Mouse (Mus musculus) neural tube, embryonic 12.5 days (tissue): ENCODE results near the gene Akap2. TPM values are rescaled to one million over a fixed set of nuclear protein-coding genes. Genes with fewer than 3 reads are reported as not detected.

Experiments used
- ATAC-seq: fragments of 200-750 bp; cut with Nextera tagmentation; 2 replicates; pipeline ENCODE4 v1.8.0; 2017; ENCODE audit warnings: low read depth, mild to moderate bottlenecking, moderate TSS enrichment, moderate library complexity; ENCODE audit not compliant: low FRiP score
- H3K27ac ChIP-seq: fragments of 300-500 bp; sonication (generic); 2 replicates; pipeline ENCODE4 v1.5.1; 2016
- H3K27me3 ChIP-seq: fragments of 300-500 bp; sonication (generic); replicated peaks from 2 replicates; pipeline ENCODE4 v1.6.1; 2016; ENCODE audit warnings: mild to moderate bottlenecking
- H3K36me3 ChIP-seq: fragments of 300-500 bp; sonication (generic); 2 replicates; pipeline ENCODE4 v1.6.1; 2016; ENCODE audit warnings: mild to moderate bottlenecking
- H3K4me1 ChIP-seq: fragments of 300-500 bp; sonication (generic); 2 replicates; pipeline ENCODE4 v1.6.1; 2016
- H3K4me2 ChIP-seq: fragments of 300-500 bp; sonication (generic); replicated peaks from 2 replicates; pipeline ENCODE4 v1.6.1; 2016; ENCODE audit warnings: mild to moderate bottlenecking
- H3K4me3 ChIP-seq: fragments of 300-500 bp; sonication (generic); 2 replicates; pipeline ENCODE4 v1.5.1; 2016
- H3K9ac ChIP-seq: fragments of 300-500 bp; sonication (generic); 2 replicates; pipeline ENCODE4 v1.6.1; 2016; ENCODE audit warnings: mild to moderate bottlenecking
- H3K9me3 ChIP-seq: fragments of 300-500 bp; sonication (generic); 2 replicates; pipeline ENCODE4 v1.6.1; 2016; ENCODE audit warnings: mild to moderate bottlenecking
- WGBS: fragments of 180-500 bp; shearing (Covaris S2); methylation state at CpG from one replicate; pipeline ENCODE4 v1.1.7; 2016; 5-methylcytosine and 5-hydroxymethylcytosine counted together
- polyA plus RNA-seq: library from polyadenylated mRNA; unstranded; fragments of >200 nt; fragmentation: Nextera tagmentation; extraction: Ambion mirVana; gene quantifications from 2 replicates; pipeline ENCODE4 v1.2.1, GENCODE M21; 2016

The Akap2 gene
- polyA plus RNA-seq, 1 experiment from 2014 or later: 28.9 TPM

DNA sequence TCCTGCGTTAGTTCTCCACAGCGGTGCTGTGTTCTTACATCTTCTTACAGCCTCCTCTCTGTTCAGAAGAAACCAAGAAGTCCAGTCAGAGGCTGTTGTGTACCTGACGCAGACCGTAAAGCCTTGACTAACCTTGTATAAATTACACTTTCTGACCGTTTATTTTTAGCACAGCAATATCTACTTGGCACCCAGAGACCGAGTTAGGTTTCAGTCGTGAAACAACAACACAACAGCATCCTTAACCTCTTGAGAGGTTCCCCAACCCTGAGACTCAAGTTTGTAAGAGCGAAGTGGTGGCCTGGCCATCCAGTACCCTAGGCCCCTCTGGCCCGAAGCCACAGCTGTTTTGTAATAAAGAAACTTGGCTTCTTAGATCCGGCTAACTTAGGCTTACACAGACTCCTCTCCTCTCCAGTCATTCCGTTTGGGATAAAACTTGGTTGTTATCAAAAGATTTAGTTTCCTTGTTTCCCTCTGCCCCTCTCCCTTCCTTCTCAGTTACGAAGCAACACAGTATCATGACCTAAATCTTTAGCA, 32.7 kb upstream of the Akap2 start:
- H3K27ac ChIP-seq: no peak overlapping the region
- H3K9me3 ChIP-seq: no peaks in the 10 kb centered on the region
- no peak overlapping the region for H3K4me3 ChIP-seq
- H3K4me1 ChIP-seq: peaks cover 5% of the 10 kb centered on the region; the same call in 1 of the 2 replicates
- no peak overlapping the region for H3K9ac ChIP-seq
- no peak overlapping the region for H3K4me2 ChIP-seq
- no peaks in the 10 kb centered on the region for H3K36me3 ChIP-seq
- H3K27me3 ChIP-seq: no peaks in the 10 kb centered on the region
- WGBS: 85% methylated on average over 12 of the region's 12 CpGs
- no peak for ATAC-seq

- Histone ChIP-seq H3K9ac (no peak overlapping the region), H3K4me2 (no peak overlapping the region), H3K27me3 (no peaks in the 10 kb centered on the region), H3K36me3 (no peaks in the 10 kb centered on the region), H3K9me3 (no peaks in the 10 kb centered on the region), H3K4me3 (no peak overlapping the region), H3K27ac (no peak overlapping the region), H3K4me1 (no peaks in the 10 kb centered on the region)
- no peak for ATAC-seq
- WGBS: 70% methylated on average over 3 of the region's 3 CpGs
Observed at GRCm38 (mm10) chr4:57686736-57687135, 30.7 kb upstream of the Akap2 start.

- H3K4me1 ChIP-seq: no peaks in the 10 kb centered on the region
- no peak overlapping the region for H3K4me2 ChIP-seq
- no peaks in the 10 kb centered on the region for H3K36me3 ChIP-seq
- no peak overlapping the region for H3K4me3 ChIP-seq
- no peaks in the 10 kb centered on the region for H3K9me3 ChIP-seq
- H3K27ac ChIP-seq: no peak overlapping the region
- H3K9ac ChIP-seq: no peak overlapping the region
- 89% methylated on average over 3 of the region's 3 CpGs for WGBS
- ATAC-seq: no peak
- no peaks in the 10 kb centered on the region for H3K27me3 ChIP-seq
Observed at GRCm38 (mm10) chr4:57687583-57687982, 29.9 kb upstream of the Akap2 start.

- ATAC-seq: no peak
- no peaks in the 10 kb centered on the region for H3K9me3 ChIP-seq
- no peak overlapping the region for H3K27ac ChIP-seq
- WGBS: 84% methylated on average over 9 of the region's 9 CpGs
- no peak overlapping the region for H3K4me2 ChIP-seq
- no peak overlapping the region for H3K4me3 ChIP-seq
- H3K27me3 ChIP-seq: no peaks in the 10 kb centered on the region
- H3K36me3 ChIP-seq: no peaks in the 10 kb centered on the region
- H3K9ac ChIP-seq: no peak overlapping the region
- H3K4me1 ChIP-seq: no peaks in the 10 kb centered on the region
Observed at GRCm38 (mm10) chr4:57688131-57688530, 29.3 kb upstream of the Akap2 start.

- no peak overlapping the region for H3K27ac ChIP-seq
- H3K36me3 ChIP-seq: no peaks in the 10 kb centered on the region
- ATAC-seq: no peak
- H3K4me3 ChIP-seq: no peak overlapping the region
- no peak overlapping the region for H3K9ac ChIP-seq
- no peak overlapping the region for H3K4me2 ChIP-seq
- no peaks in the 10 kb centered on the region for H3K9me3 ChIP-seq
- 78% methylated on average over 6 of the region's 6 CpGs for WGBS
- H3K4me1 ChIP-seq: no peaks in the 10 kb centered on the region
- H3K27me3 ChIP-seq: no peaks in the 10 kb centered on the region
Observed at GRCm38 (mm10) chr4:57690001-57690400, 27.5 kb upstream of the Akap2 start.

GRCm38 (mm10) chr4:57690805-57691204, 26.7 kb upstream of the Akap2 start:
- H3K4me1 ChIP-seq: no peaks in the 10 kb centered on the region
- WGBS: 13% methylated on average over 1 of the region's 1 CpGs
- H3K27ac ChIP-seq: no peak overlapping the region
- no peak for ATAC-seq
- H3K9ac ChIP-seq: no peak overlapping the region
- no peaks in the 10 kb centered on the region for H3K9me3 ChIP-seq
- H3K4me2 ChIP-seq: no peak overlapping the region
- H3K4me3 ChIP-seq: no peak overlapping the region
- no peaks in the 10 kb centered on the region for H3K36me3 ChIP-seq
- H3K27me3 ChIP-seq: no peaks in the 10 kb centered on the region

- Histone ChIP-seq H3K4me1 (no peaks in the 10 kb centered on the region), H3K36me3 (no peaks in the 10 kb centered on the region), H3K9ac (no peak overlapping the region), H3K27me3 (no peaks in the 10 kb centered on the region), H3K4me2 (no peak overlapping the region), H3K4me3 (no peak overlapping the region), H3K9me3 (no peaks in the 10 kb centered on the region), H3K27ac (no peak overlapping the region)
- 88% methylated on average over 5 of the region's 5 CpGs for WGBS
- ATAC-seq: no peak
Observed at GRCm38 (mm10) chr4:57694356-57695136, 22.9 kb upstream of the Akap2 start.

- Histone ChIP-seq H3K4me3 (no peak overlapping the region), H3K27ac (no peak overlapping the region), H3K9me3 (no peaks in the 10 kb centered on the region), H3K4me1 (no peaks in the 10 kb centered on the region), H3K9ac (no peak overlapping the region), H3K4me2 (no peak overlapping the region), H3K36me3 (no peaks in the 10 kb centered on the region), H3K27me3 (no peaks in the 10 kb centered on the region)
- no peak for ATAC-seq
- WGBS: 95% methylated on average over 11 of the region's 11 CpGs
Observed at GRCm38 (mm10) chr4:57696955-57697354, 20.5 kb upstream of the Akap2 start.

GRCm38 (mm10) chr4:57697918-57698611, 19.4 kb upstream of the Akap2 start:
- no peak overlapping the region for H3K27ac ChIP-seq
- ATAC-seq: no peak
- H3K36me3 ChIP-seq: no peaks in the 10 kb centered on the region
- H3K4me2 ChIP-seq: no peak overlapping the region
- WGBS: 80% methylated on average over 12 of the region's 12 CpGs
- no peak overlapping the region for H3K4me3 ChIP-seq
- no peak overlapping the region for H3K9ac ChIP-seq
- no peaks in the 10 kb centered on the region for H3K9me3 ChIP-seq
- no peaks in the 10 kb centered on the region for H3K27me3 ChIP-seq
- no peaks in the 10 kb centered on the region for H3K4me1 ChIP-seq

- Histone ChIP-seq H3K4me3 (no peak overlapping the region), H3K9ac (no peak overlapping the region), H3K27me3 (no peaks in the 10 kb centered on the region), H3K36me3 (no peaks in the 10 kb centered on the region), H3K4me1 (peaks cover 11% of the 10 kb centered on the region), H3K4me2 (no peak overlapping the region), H3K27ac (no peak overlapping the region), H3K9me3 (no peaks in the 10 kb centered on the region)
- ATAC-seq: no peak
- 92% methylated on average over 5 of the region's 5 CpGs for WGBS
Observed at GRCm38 (mm10) chr4:57701576-57701975, 15.9 kb upstream of the Akap2 start.

GRCm38 (mm10) chr4:57703574-57704470, 13.6 kb upstream of the Akap2 start:
- Histone ChIP-seq H3K4me3 (no peak overlapping the region), H3K27ac (no peak overlapping the region), H3K9me3 (no peaks in the 10 kb centered on the region), H3K36me3 (no peaks in the 10 kb centered on the region), H3K4me1 (peaks cover 11% of the 10 kb centered on the region), H3K4me2 (no peak overlapping the region; the same call in 1 of the 2 replicates), H3K9ac (no peak overlapping the region), H3K27me3 (no peaks in the 10 kb centered on the region)
- WGBS: 62% methylated on average over 11 of the region's 11 CpGs
- peak; percentile 56; the same call in 1 of the 2 replicates for ATAC-seq

DNA sequence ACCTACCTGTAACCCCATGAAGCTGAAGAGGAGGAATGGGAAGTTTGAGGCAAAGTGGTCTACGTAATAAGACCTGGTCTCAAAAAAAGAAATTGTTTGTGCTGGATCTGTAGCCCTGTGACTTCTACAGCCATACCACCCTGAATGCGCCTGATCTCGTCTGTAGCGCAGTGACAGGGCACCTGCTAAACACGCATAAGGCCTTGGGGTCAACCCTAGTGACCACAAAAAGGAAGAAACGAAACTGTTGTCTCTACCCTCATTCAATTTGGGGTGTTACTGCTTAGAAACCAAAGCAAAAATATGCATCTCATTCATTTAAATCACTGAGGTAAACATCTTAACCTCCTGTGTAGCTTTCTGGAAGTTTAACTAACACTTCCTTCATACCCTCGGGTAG, 12.9 kb upstream of the Akap2 start:
- Histone ChIP-seq H3K36me3 (no peaks in the 10 kb centered on the region), H3K4me2 (no peak overlapping the region), H3K27me3 (no peaks in the 10 kb centered on the region), H3K27ac (no peak overlapping the region), H3K9me3 (no peaks in the 10 kb centered on the region), H3K9ac (no peak overlapping the region), H3K4me1 (peaks cover 11% of the 10 kb centered on the region), H3K4me3 (no peak overlapping the region)
- no peak for ATAC-seq
- WGBS: 89% methylated on average over 7 of the region's 7 CpGs
